Mouse (Mus musculus): ENCODE data around the gene Slc10a4.

DNA sequence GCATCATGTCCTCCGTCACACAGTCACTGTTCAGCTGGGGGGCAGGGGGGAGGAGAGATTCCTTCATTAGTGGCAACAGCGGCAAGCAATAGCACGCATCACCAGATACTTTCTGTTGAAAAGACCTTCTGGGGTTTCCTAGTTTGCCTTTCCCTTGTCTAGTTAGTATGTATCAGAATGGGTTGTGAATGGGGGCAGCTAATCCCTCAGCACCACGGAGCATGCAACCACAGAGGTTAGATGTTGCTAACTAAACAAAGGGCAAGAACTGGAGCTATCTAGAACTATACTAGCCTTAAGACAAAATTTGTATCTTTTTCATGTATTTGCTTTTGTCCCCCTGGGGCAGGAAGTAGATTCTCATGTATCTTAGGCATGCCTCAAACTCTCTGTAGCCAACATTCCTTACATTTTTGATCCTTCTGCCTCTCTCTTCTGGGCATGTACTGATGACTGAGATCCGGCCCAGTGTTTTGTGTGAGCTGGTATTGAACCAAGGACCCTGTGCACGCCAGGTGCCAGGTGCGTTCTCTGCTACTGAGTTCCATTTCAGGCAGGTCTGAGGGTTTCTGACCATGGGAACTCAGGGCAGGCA is 41.1 kb downstream of the Slc10a4 start:
- no peak for TF ChIP-seq TCF3 (IDR thresholded peaks at IDR 0.05; ENCODE audit: insufficient read length, low read depth)
- TF ChIP-seq POLR2A (IDR thresholded peaks at IDR 0.05; ENCODE audit: insufficient read length, low read depth) = no peak
- TF ChIP-seq USF1 (IDR thresholded peaks at IDR 0.05; ENCODE audit: low read depth) = no peak
- no peak for TF ChIP-seq E2F4 (IDR thresholded peaks at IDR 0.05; ENCODE audit: insufficient read depth)
